Mouse (Mus musculus) stomach, embryonic 16.5 days (tissue): Measurements from ENCODE around the gene Zfp607a. TPM values are rescaled to one million over a fixed set of nuclear protein-coding genes. Genes with fewer than 3 reads are reported as not detected.
A peak's percentile ranks its signal among the peaks of the same experiment; 100 is the strongest.

Experiments
- ATAC-seq: fragments of 200-750 bp; cut with Nextera tagmentation; 2 replicates; pipeline ENCODE4 v1.8.0; 2017; ENCODE audit warnings: moderate number of reproducible peaks, moderate TSS enrichment; ENCODE audit not compliant: insufficient read depth, low FRiP score
- H3K27ac ChIP-seq: fragments of 300-500 bp; sonication (generic); 2 replicates; pipeline ENCODE4 v1.5.1; 2014; ENCODE audit warnings: low read length
- H3K27me3 ChIP-seq: fragments of 300-500 bp; sonication (generic); 2 replicates; pipeline ENCODE4 v1.6.1; 2014; ENCODE audit warnings: low read length, control low read depth, mixed read lengths; ENCODE audit not compliant: control insufficient read depth, insufficient read depth
- H3K36me3 ChIP-seq: fragments of 300-500 bp; sonication (generic); 2 replicates; pipeline ENCODE4 v1.6.1; 2014; ENCODE audit warnings: low read length; ENCODE audit not compliant: control insufficient read depth, insufficient read depth
- H3K4me1 ChIP-seq: fragments of 300-500 bp; sonication (generic); 2 replicates; pipeline ENCODE4 v1.6.1; 2014; ENCODE audit warnings: low read length, control low read depth, mixed read lengths; ENCODE audit not compliant: control insufficient read depth, insufficient read depth
- H3K4me2 ChIP-seq: fragments of 300-500 bp; sonication (generic); 2 replicates; pipeline ENCODE4 v1.6.1; 2014; ENCODE audit warnings: low read depth, low read length, mixed read lengths
- H3K4me3 ChIP-seq: fragments of 300-500 bp; sonication (generic); replicated peaks from 2 replicates; pipeline ENCODE4 v1.5.1; 2014; ENCODE audit warnings: mild to moderate bottlenecking, low read length
- H3K9ac ChIP-seq: fragments of 300-500 bp; sonication (generic); 2 replicates; pipeline ENCODE4 v1.6.1; 2014; ENCODE audit warnings: low read length
- H3K9me3 ChIP-seq: fragments of 300-500 bp; sonication (generic); replicated peaks from 2 replicates; pipeline ENCODE4 v1.6.1; 2016; ENCODE audit warnings: low read length, control low read depth; ENCODE audit not compliant: control insufficient read depth
- WGBS: fragments of 180-500 bp; shearing (Covaris S2); extraction: QIAGEN DNeasy Blood & Tissue Kit; methylation state at CpG from one replicate; pipeline ENCODE4 v1.1.7; 2014; 5-methylcytosine and 5-hydroxymethylcytosine counted together
- polyA plus RNA-seq: library from polyadenylated mRNA; unstranded; fragments of >200 nt; fragmentation: Nextera tagmentation; extraction: Ambion mirVana; gene quantifications from 2 replicates; pipeline ENCODE4 v1.2.1, GENCODE M21; 2015

Zfp607a gene
- 3.9 and 4.6 TPM in 2 replicates for polyA plus RNA-seq

GRCm38 (mm10) chr7:27857227-27857626 is at the start of gene Zfp607a:
TSS of gene Zfp607a (plus strand) at chr7:27857527.
- Histone ChIP-seq H3K4me3 (no peak within 1 kb of the TSS), H3K9me3 (no peaks in the 10 kb centered on the region), H3K36me3 (no peaks in the 10 kb centered on the region), H3K9ac (no peak within 1 kb of the TSS), H3K4me2 (no peak within 1 kb of the TSS), H3K27ac (no peak within 1 kb of the TSS), H3K4me1 (peaks cover 9% of the 10 kb centered on the region), H3K27me3 (no peaks in the 10 kb centered on the region)
- ATAC-seq, result no peak
- 95% methylated on average over 1 of the region's 1 CpGs for WGBS

GRCm38 (mm10) chr7:27818526-27819110 is 38.7 kb upstream of the Zfp607a start:
- Histone ChIP-seq H3K27me3 (no peaks in the 10 kb centered on the region), H3K27ac (no peak overlapping the region), H3K9me3 (no peaks in the 10 kb centered on the region), H3K9ac (no peak overlapping the region), H3K4me1 (no peaks in the 10 kb centered on the region), H3K36me3 (0 out of 2 replicates have a peak, but pooled peaks cover 9% of the 10 kb centered on the region), H3K4me2 (no peak overlapping the region), H3K4me3 (no peak overlapping the region)
- WGBS, result 93% methylated on average over 7 of the region's 7 CpGs
- ATAC-seq, result no peak

GRCm38 (mm10) chr7:27822611-27823010 is 34.7 kb upstream of the Zfp607a start:
- no peaks in the 10 kb centered on the region for H3K4me1 ChIP-seq
- H3K27me3 ChIP-seq, result no peaks in the 10 kb centered on the region
- H3K9me3 ChIP-seq, result no peaks in the 10 kb centered on the region
- ATAC-seq, result no peak
- H3K4me2 ChIP-seq, result no peak overlapping the region
- H3K9ac ChIP-seq, result no peak overlapping the region
- 0 out of 2 replicates have a peak, but pooled peaks cover 6% of the 10 kb centered on the region for H3K36me3 ChIP-seq
- no peak overlapping the region for H3K4me3 ChIP-seq
- H3K27ac ChIP-seq, result no peak overlapping the region

GRCm38 (mm10) chr7:27834131-27834530 is 23.2 kb upstream of the Zfp607a start:
- no peaks in the 10 kb centered on the region for H3K9me3 ChIP-seq
- ATAC-seq, result no peak
- no peak overlapping the region for H3K4me2 ChIP-seq
- H3K27ac ChIP-seq, result no peak overlapping the region
- 90% methylated on average over 2 of the region's 2 CpGs for WGBS
- no peak overlapping the region for H3K4me3 ChIP-seq
- H3K36me3 ChIP-seq, result no peaks in the 10 kb centered on the region
- no peaks in the 10 kb centered on the region for H3K27me3 ChIP-seq
- H3K9ac ChIP-seq, result no peak overlapping the region
- peaks cover 3% of the 10 kb centered on the region for H3K4me1 ChIP-seq

GRCm38 (mm10) chr7:27837896-27838295 is 19.4 kb upstream of the Zfp607a start:
- Histone ChIP-seq H3K9me3 (no peaks in the 10 kb centered on the region; the same call in 1 of the 2 replicates), H3K4me1 (peaks cover 4% of the 10 kb centered on the region), H3K27me3 (no peaks in the 10 kb centered on the region), H3K27ac (peak overlapping the region; percentile 87), H3K4me3 (peak overlapping the region; percentile 66), H3K9ac (peak overlapping the region; percentile 78), H3K36me3 (no peaks in the 10 kb centered on the region), H3K4me2 (peak overlapping the region; percentile 70)
- WGBS, result 25% methylated on average over 6 of the region's 6 CpGs
- ATAC-seq, result no peak

- Histone ChIP-seq H3K4me3 (peak within 1 kb of the TSS; percentile 66), H3K27ac (peak within 1 kb of the TSS; percentile 87), H3K4me2 (peak within 1 kb of the TSS; percentile 70), H3K9me3 (no peaks in the 10 kb centered on the region; the same call in 1 of the 2 replicates), H3K9ac (peak within 1 kb of the TSS; percentile 78), H3K4me1 (peaks cover 4% of the 10 kb centered on the region), H3K36me3 (no peaks in the 10 kb centered on the region), H3K27me3 (no peaks in the 10 kb centered on the region)
- ATAC-seq, result peak; percentile 97
- WGBS, result 4% methylated on average over 34 of the region's 34 CpGs
These were observed 18.7 kb upstream of the Zfp607a start, which contains the start of gene Zfp59 for GRCm38 (mm10) chr7:27838323-27839249. TSS of gene Zfp59 (plus strand) at chr7:27838607.

- H3K36me3 ChIP-seq, result no peaks in the 10 kb centered on the region
- no peaks in the 10 kb centered on the region for H3K27me3 ChIP-seq
- H3K4me2 ChIP-seq, result no peak overlapping the region
- H3K9me3 ChIP-seq, result no peaks in the 10 kb centered on the region; the same call in 1 of the 2 replicates
- no peak overlapping the region for H3K27ac ChIP-seq
- WGBS, result 92% methylated on average over 7 of the region's 7 CpGs
- H3K4me1 ChIP-seq, result peaks cover 4% of the 10 kb centered on the region
- no peak for ATAC-seq
- no peak overlapping the region for H3K4me3 ChIP-seq
- no peak overlapping the region for H3K9ac ChIP-seq
These were observed 17.7 kb upstream of the Zfp607a start for GRCm38 (mm10) chr7:27839596-27839995.

- H3K4me1 ChIP-seq, result peaks cover 4% of the 10 kb centered on the region
- no peak overlapping the region for H3K9ac ChIP-seq
- WGBS, result 84% methylated on average over 6 of the region's 6 CpGs
- H3K27ac ChIP-seq, result no peak overlapping the region
- H3K9me3 ChIP-seq, result no peaks in the 10 kb centered on the region; the same call in 1 of the 2 replicates
- no peak for ATAC-seq
- no peaks in the 10 kb centered on the region for H3K27me3 ChIP-seq
- no peak overlapping the region for H3K4me3 ChIP-seq
- no peak overlapping the region for H3K4me2 ChIP-seq
- no peaks in the 10 kb centered on the region for H3K36me3 ChIP-seq
These were observed 17.2 kb upstream of the Zfp607a start for GRCm38 (mm10) chr7:27840104-27840503.
